Mouse (Mus musculus) limb, embryonic 14.5 days (tissue): ENCODE measurements around the gene Dph7. TPM values are rescaled to one million over a fixed set of nuclear protein-coding genes. Genes with fewer than 3 reads are reported as not detected.

ENCODE experiments used
- ATAC-seq: fragments of 200-750 bp; cut with Nextera tagmentation; 2 replicates; pipeline ENCODE4 v1.8.0; 2017; ENCODE audit warnings: low read depth, moderate number of reproducible peaks, moderate TSS enrichment; ENCODE audit not compliant: low FRiP score
- DNase-seq: peaks from one replicate; pipeline ENCODE4 v3.0.0-alpha.2; 2015; ENCODE audit warnings: low spot score
- H3K27ac ChIP-seq: fragments of 300-500 bp; sonication (generic); replicated peaks from 2 replicates; pipeline ENCODE4 v1.5.1; 2014; ENCODE audit warnings: low read depth, mild to moderate bottlenecking, low read length, moderate library complexity, mixed read lengths
- H3K27me3 ChIP-seq: fragments of 300-500 bp; sonication (generic); 2 replicates; pipeline ENCODE4 v1.6.1; 2014; ENCODE audit warnings: low read length, mixed read lengths; ENCODE audit not compliant: control insufficient read depth, insufficient read depth
- H3K36me3 ChIP-seq: fragments of 300-500 bp; sonication (generic); 2 replicates; pipeline ENCODE4 v1.6.1; 2014; ENCODE audit warnings: mild to moderate bottlenecking, low read length, moderate library complexity, mixed read lengths; ENCODE audit not compliant: control insufficient read depth, insufficient read depth
- H3K4me1 ChIP-seq: fragments of 300-500 bp; sonication (generic); 2 replicates; pipeline ENCODE4 v1.6.1; 2014; ENCODE audit warnings: antibody characterized with exemption, low read length, mixed read lengths; ENCODE audit not compliant: control insufficient read depth, insufficient read depth
- H3K4me2 ChIP-seq: fragments of 300-500 bp; sonication (generic); replicated peaks from 2 replicates; pipeline ENCODE4 v1.6.1; 2014; ENCODE audit warnings: low read depth, mild to moderate bottlenecking, low read length, moderate library complexity; ENCODE audit not compliant: severe bottlenecking
- H3K4me3 ChIP-seq: fragments of 300-500 bp; sonication (generic); replicated peaks from 2 replicates; pipeline ENCODE4 v1.5.1; 2014; ENCODE audit warnings: low read length
- H3K9ac ChIP-seq: fragments of 300-500 bp; sonication (generic); 2 replicates; pipeline ENCODE4 v1.6.1; 2014; ENCODE audit warnings: mild to moderate bottlenecking, low read depth, low read length, moderate library complexity; ENCODE audit not compliant: severe bottlenecking
- H3K9me3 ChIP-seq: fragments of 300-500 bp; sonication (generic); 2 replicates; pipeline ENCODE4 v1.6.1; 2016; ENCODE audit warnings: low read length; ENCODE audit not compliant: control insufficient read depth
- POLR2A ChIP-seq: fragments of 200-500 bp; IDR thresholded peaks from 2 replicates; pipeline ENCODE4 v1.8.0; 2012; ENCODE audit warnings: inconsistent platforms, mild to moderate bottlenecking, moderate library complexity, borderline replicate concordance; ENCODE audit not compliant: insufficient read depth, insufficient read length; ENCODE audit errors: extremely low read depth
- WGBS: fragments of 180-500 bp; shearing (Covaris S2); extraction: QIAGEN DNeasy Blood & Tissue Kit; methylation state at CpG from one replicate; pipeline ENCODE4 v1.1.7; 2014; 5-methylcytosine and 5-hydroxymethylcytosine counted together
- polyA plus RNA-seq, 2 experiments: library from polyadenylated mRNA; depleted of rRNA in 1 of 2; stranded (reverse) in 1 of 2; unstranded in 1 of 2; fragments of >200 nt; fragmentation: Nextera tagmentation in 1 of 2; extraction: Ambion mirVana in 1 of 2; gene quantifications; 2 replicates each; pipeline versions ENCODE4 v1.2.1 to v1.2.3; 2012 to 2014

Gene Dph7
- polyA plus RNA-seq (2012; rRNA removed), result 36.6 and 41.0 TPM in 2 replicates
- 30.4 and 32.0 TPM in 2 replicates for polyA plus RNA-seq (2014; fragmentation: Nextera tagmentation; extraction: Ambion mirVana)

GRCm38 (mm10) chr2:24962304-24963000 lies at the start of gene Dph7:
Dph7 (plus strand) TSS chr2:24962400.
- H3K4me2 ChIP-seq, result peak within 1 kb of the TSS; percentile 51
- peak; percentile 88 for DNase-seq
- peak; percentile 68; the same call in 1 of the 2 replicates for TF ChIP-seq POLR2A
- H3K36me3 ChIP-seq, result peaks cover 44% of the 10 kb centered on the region
- H3K9ac ChIP-seq, result peak within 1 kb of the TSS; percentile 88
- ATAC-seq, result peak; percentile 91
- no peak within 1 kb of the TSS for H3K27ac ChIP-seq
- peak within 1 kb of the TSS; percentile 79 for H3K4me3 ChIP-seq
- no peaks in the 10 kb centered on the region for H3K27me3 ChIP-seq
- no peaks in the 10 kb centered on the region; the same call in 1 of the 2 replicates for H3K4me1 ChIP-seq
- WGBS, result under 1% methylated on average over 28 of the region's 28 CpGs
- no peaks in the 10 kb centered on the region for H3K9me3 ChIP-seq

GRCm38 (mm10) chr2:24912589-24912988 lies 49.6 kb upstream of the Dph7 start:
- ATAC-seq, result no peak

GRCm38 (mm10) chr2:24914762-24915161 lies 47.4 kb upstream of the Dph7 start:
- H3K4me1 ChIP-seq, result peaks cover 9% of the 10 kb centered on the region
- no peak overlapping the region for H3K4me3 ChIP-seq
- no peak overlapping the region for H3K9ac ChIP-seq
- H3K27me3 ChIP-seq, result no peaks in the 10 kb centered on the region
- no peak overlapping the region for H3K4me2 ChIP-seq
- DNase-seq (no peak), ATAC-seq (no peak)
- H3K27ac ChIP-seq, result no peak overlapping the region
- 0 out of 2 replicates have a peak, but pooled peaks cover 7% of the 10 kb centered on the region for H3K36me3 ChIP-seq
- 97% methylated on average over 3 of the region's 3 CpGs for WGBS
- no peaks in the 10 kb centered on the region for H3K9me3 ChIP-seq
- TF ChIP-seq POLR2A, result no peak

More at GRCm38 (mm10) chr2:24912589-24912988, 49.6 kb upstream of the Dph7 start:
- Histone ChIP-seq H3K9ac (no peak overlapping the region), H3K4me2 (no peak overlapping the region), H3K36me3 (0 out of 2 replicates have a peak, but pooled peaks cover 7% of the 10 kb centered on the region), H3K27ac (no peak overlapping the region), H3K4me1 (peaks cover 3% of the 10 kb centered on the region), H3K4me3 (no peak overlapping the region), H3K9me3 (no peaks in the 10 kb centered on the region), H3K27me3 (no peaks in the 10 kb centered on the region)
- TF ChIP-seq POLR2A, result no peak
- no peak for DNase-seq

GRCm38 (mm10) chr2:24918930-24919838 lies 43.0 kb upstream of the Dph7 start, which contains the start of gene Ehmt1:
Ehmt1 (minus strand) TSS chr2:24919614.
- H3K27ac ChIP-seq, result peak within 1 kb of the TSS; percentile 96
- H3K27me3 ChIP-seq, result no peaks in the 10 kb centered on the region
- ATAC-seq (peak; percentile 99), DNase-seq (peak; percentile 91)
- TF ChIP-seq POLR2A, result peak; percentile 68; the same call in 1 of the 2 replicates
- peak within 1 kb of the TSS; percentile 99 for H3K9ac ChIP-seq
- H3K36me3 ChIP-seq, result no peaks in the 10 kb centered on the region
- H3K9me3 ChIP-seq, result no peaks in the 10 kb centered on the region
- under 1% methylated on average over 89 of the region's 112 CpGs for WGBS
- H3K4me1 ChIP-seq, result peaks cover 9% of the 10 kb centered on the region
- peak within 1 kb of the TSS; percentile 97 for H3K4me3 ChIP-seq
- peak within 1 kb of the TSS; percentile 61 for H3K4me2 ChIP-seq

GRCm38 (mm10) chr2:24919839-24920175 lies 42.4 kb upstream of the Dph7 start:
- H3K27me3 ChIP-seq, result no peaks in the 10 kb centered on the region
- H3K27ac ChIP-seq, result peak overlapping the region; percentile 96; the same call in 1 of the 2 replicates
- H3K4me1 ChIP-seq, result peaks cover 9% of the 10 kb centered on the region
- H3K9me3 ChIP-seq, result no peaks in the 10 kb centered on the region
- H3K9ac ChIP-seq, result peak overlapping the region; percentile 99
- peak overlapping the region; percentile 61 for H3K4me2 ChIP-seq
- no peaks in the 10 kb centered on the region for H3K36me3 ChIP-seq
- DNase-seq (no peak), ATAC-seq (peak; percentile 41)
- TF ChIP-seq POLR2A, result no peak
- H3K4me3 ChIP-seq, result peak overlapping the region; percentile 97
- 8% methylated on average over 8 of the region's 8 CpGs for WGBS
